Mouse (Mus musculus): ENCODE results near the gene Vmn2r81. TPM values are rescaled to one million over a fixed set of nuclear protein-coding genes. Genes with fewer than 3 reads are reported as not detected.
"Not testable (repeated sequence)": the region's sequence is repeated elsewhere in the genome, so short reads cannot be mapped to it uniquely, and the experiment has no call there.

Vmn2r81 gene
- polyA plus RNA-seq, 2 experiments, result not detected

- H3K4me1 ChIP-seq (replicated peaks; ENCODE audit: control insufficient read depth in 2 of 2, insufficient read depth in 2 of 2, low read length in 1 of 2); H3K4me2 ChIP-seq (ENCODE audit: low read depth); H3K9ac ChIP-seq (replicated peaks); ATAC-seq (ENCODE audit: insufficient read depth); H3K9me3 ChIP-seq (ENCODE audit: control insufficient read depth, low read length); H3K36me3 ChIP-seq (replicated peaks; ENCODE audit: control insufficient read depth, insufficient read depth, low read depth); H3K27me3 ChIP-seq (ENCODE audit: control insufficient read depth, insufficient read depth, low read length); DNase-seq (ENCODE audit: low read depth in 3 of 3, low spot score in 3 of 3); H3K27ac ChIP-seq: not testable (repeated sequence)
- TF ChIP-seq CTCF (IDR thresholded peaks at IDR 0.05; ENCODE audit: low read depth), result peak; percentile 21; the same call in 1 of the 2 replicates
- peak overlapping the region in 1 of 2 experiments; percentile 30; a peak in 1 of 4 replicates for H3K4me3 ChIP-seq (ENCODE audit: insufficient read depth in 1 of 2, low read depth in 2 of 2, low read length in 2 of 2)
- 7% methylated on average over 16 of the region's 16 CpGs for WGBS (ENCODE audit: insufficient replicate concordance)
These were observed 74.7 kb downstream of the Vmn2r81 start for GRCm38 (mm10) chr10:79322033-79322736.

DNA sequence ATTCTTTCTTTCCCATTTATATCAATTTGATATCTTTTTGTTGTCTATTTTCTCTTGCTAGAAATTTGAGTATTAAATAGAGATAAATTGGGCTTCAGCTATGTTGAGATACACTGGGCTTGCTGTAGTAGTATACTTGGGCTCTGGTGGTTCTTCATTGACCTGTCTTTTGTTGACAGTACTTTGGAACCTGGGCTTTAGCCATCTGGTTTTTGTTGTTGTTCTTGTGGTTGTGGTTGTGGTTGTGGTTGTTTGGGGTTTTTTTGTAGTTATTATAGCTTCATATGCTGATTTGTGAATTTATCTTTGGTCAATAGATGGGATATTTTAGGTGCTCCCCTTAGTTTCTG lies 75.2 kb downstream of the Vmn2r81 start:
- no peaks in the 10 kb centered on the region for H3K36me3 ChIP-seq (replicated peaks; ENCODE audit: control insufficient read depth, insufficient read depth, low read depth)
- no peak for ATAC-seq (ENCODE audit: insufficient read depth)
- H3K4me3 ChIP-seq (ENCODE audit: insufficient read depth in 1 of 2, low read depth in 2 of 2, low read length in 2 of 2), result no peak overlapping the region
- H3K9me3 ChIP-seq (ENCODE audit: control insufficient read depth, low read length), result no peaks in the 10 kb centered on the region
- DNase-seq (ENCODE audit: low read depth in 3 of 3, low spot score in 3 of 3), result no peak
- H3K4me2 ChIP-seq (ENCODE audit: low read depth), result no peak overlapping the region
- no peaks in the 10 kb centered on the region for H3K27me3 ChIP-seq (ENCODE audit: control insufficient read depth, insufficient read depth, low read length)
- TF ChIP-seq CTCF (IDR thresholded peaks at IDR 0.05; ENCODE audit: low read depth) (no peak), EP300 (IDR thresholded peaks at IDR 0.05; ENCODE audit: low read depth) (no peak)
- H3K4me1 ChIP-seq (replicated peaks; ENCODE audit: control insufficient read depth in 2 of 2, insufficient read depth in 2 of 2, low read length in 1 of 2), result no peaks in the 10 kb centered on the region
- H3K9ac ChIP-seq (replicated peaks), result no peak overlapping the region
- no peak overlapping the region for H3K27ac ChIP-seq

Other genes with a start within 250 kb of the Vmn2r81 start
- not detected in 2 replicates for gene Olfr1351, start 235.2 kb upstream of the Vmn2r81 start, polyA plus RNA-seq (2012; rRNA removed)
- not detected in 2 replicates for gene Olfr1351, start 235.2 kb upstream of the Vmn2r81 start, polyA plus RNA-seq (2014; fragmentation: Nextera tagmentation; extraction: Ambion mirVana)
- gene Olfr57, start 219.0 kb upstream of the Vmn2r81 start, polyA plus RNA-seq (2012; rRNA removed), result not detected in 2 replicates
- gene Olfr57, start 219.0 kb upstream of the Vmn2r81 start, polyA plus RNA-seq (2014; fragmentation: Nextera tagmentation; extraction: Ambion mirVana), result not detected in 2 replicates
- 0.61 and 1.4 TPM in 2 replicates for gene 2610008E11Rik, start 150.1 kb upstream of the Vmn2r81 start, polyA plus RNA-seq (2012; rRNA removed)
- gene 2610008E11Rik, start 150.1 kb upstream of the Vmn2r81 start, polyA plus RNA-seq (2014; fragmentation: Nextera tagmentation; extraction: Ambion mirVana), result 2.7 and 3.4 TPM in 2 replicates
- not detected in 2 replicates for gene Vmn2r80, start 98.9 kb upstream of the Vmn2r81 start, polyA plus RNA-seq (2012; rRNA removed)
- not detected in 2 replicates for gene Vmn2r80, start 98.9 kb upstream of the Vmn2r81 start, polyA plus RNA-seq (2014; fragmentation: Nextera tagmentation; extraction: Ambion mirVana)
- not detected in 2 replicates for gene Vmn2r82, start 108.8 kb downstream of the Vmn2r81 start, polyA plus RNA-seq (2012; rRNA removed)
- not detected in 2 replicates for gene Vmn2r82, start 108.8 kb downstream of the Vmn2r81 start, polyA plus RNA-seq (2014; fragmentation: Nextera tagmentation; extraction: Ambion mirVana)
- gene Vmn2r83, start 221.0 kb downstream of the Vmn2r81 start, polyA plus RNA-seq (2012; rRNA removed), result not detected in 2 replicates
- not detected in 2 replicates for gene Vmn2r83, start 221.0 kb downstream of the Vmn2r81 start, polyA plus RNA-seq (2014; fragmentation: Nextera tagmentation; extraction: Ambion mirVana)